Mouse (Mus musculus) embryonic fibroblast, embryonic 13.5 days (primary cell): ENCODE results near the gene Apbb1ip.

Experiments used
- CTCF ChIP-seq: IDR thresholded peaks from 2 replicates; pipeline ENCODE4 v1.5.1; 2011; ENCODE audit warnings: mild to moderate bottlenecking, control low read depth, low read length, moderate library complexity, borderline replicate concordance; ENCODE audit not compliant: insufficient read depth
- POLR2A ChIP-seq: IDR thresholded peaks from 2 replicates; pipeline ENCODE4 v1.6.1; 2011; ENCODE audit warnings: low read depth, mild to moderate bottlenecking, control low read depth, low read length, moderate library complexity

- TF ChIP-seq CTCF (no peak), POLR2A (no peak)
Measured at GRCm38 (mm10) chr2:22810851-22811250, 37.0 kb downstream of the Apbb1ip start.
